Mouse (Mus musculus) layer of hippocampus, adult 6 months (tissue): Measurements from ENCODE around the gene Becn1. TPM values are rescaled to one million over a fixed set of nuclear protein-coding genes. Genes with fewer than 3 reads are reported as not detected.

Experiments
- long read RNA-seq, 2 experiments: library from polyadenylated mRNA; unstranded; transcript quantifications; one replicate each; pipeline ENCODE4 v2.0.0; 2019 to 2020
- polyA plus RNA-seq: library from polyadenylated mRNA; unstranded; fragments of <200 nt; fragmentation: Nextera tagmentation; gene quantifications from 2 replicates; pipeline ENCODE4 v1.2.3, GENCODE M21; 2021

The Becn1 gene
- 197 and 208 TPM in 2 replicates for polyA plus RNA-seq
- long read RNA-seq, experiment 1, full-length matches to known transcripts: 266 of 334 reads
- long read RNA-seq, experiment 1, partial matches to known transcripts: 46 of 334 reads
- long read RNA-seq, experiment 1, other reads (novel, unspliced or antisense): 22 of 334 reads
- long read RNA-seq, experiment 2, full-length matches to known transcripts: 890 of 1,030 reads
- long read RNA-seq, experiment 2, partial matches to known transcripts: 55 of 1,030 reads
- long read RNA-seq, experiment 2, other reads (novel, unspliced or antisense): 85 of 1,030 reads

GRCm38 (mm10) chr11:101302004-101302798 lies at the start of gene Becn1:
TSS of gene Becn1 (minus strand) at chr11:101302286.

GRCm38 (mm10) chr11:101330371-101330924 lies 28.4 kb upstream of the Becn1 start, which contains the start of gene Aoc3:
TSS of gene Aoc3 (plus strand) at chr11:101330605.

GRCm38 (mm10) chr11:101324763-101325162 lies 22.7 kb upstream of the Becn1 start, which contains the start of gene Aoc2:
TSS of gene Aoc2 (plus strand) at chr11:101325063.

GRCm38 (mm10) chr11:101315665-101316500 lies 13.8 kb upstream of the Becn1 start, which contains the start of gene Psme3:
TSS of gene Psme3 (plus strand) at chr11:101316213.

GRCm38 (mm10) chr11:101278223-101279192 lies 23.6 kb downstream of the Becn1 start, which contains the start of the genes Cntd1 and Coa3:
TSS of gene Cntd1 (plus strand) at chr11:101279012.
TSS of gene Coa3 (minus strand) at chr11:101279114.

GRCm38 (mm10) chr11:101259948-101260825 lies 41.9 kb downstream of the Becn1 start, which contains the start of gene Wnk4:
TSS of gene Wnk4 (plus strand) at chr11:101260567.

GRCm38 (mm10) chr11:101253613-101254389 lies 48.3 kb downstream of the Becn1 start, which contains the start of gene Vps25:
TSS of gene Vps25 (plus strand) at chr11:101253707.

GRCm38 (mm10) chr11:101245855-101246701 lies 56.0 kb downstream of the Becn1 start, which contains the start of gene Ramp2:
TSS of gene Ramp2 (plus strand) at chr11:101246028.

Other genes with a start within 250 kb of the Becn1 start
- 9.6 and 12.1 TPM in 2 replicates for gene Naglu, start 232.3 kb downstream of the Becn1 start, polyA plus RNA-seq
- not detected in 2 replicates for gene Hsd17b1, start 223.9 kb downstream of the Becn1 start, polyA plus RNA-seq
- gene Coasy, start 219.7 kb downstream of the Becn1 start, polyA plus RNA-seq: 35.8 and 36.1 TPM in 2 replicates
- gene Mlx, start 215.0 kb downstream of the Becn1 start, polyA plus RNA-seq: 63.4 and 67.0 TPM in 2 replicates
- gene Psmc3ip, start 206.8 kb downstream of the Becn1 start, polyA plus RNA-seq: 5.3 and 6.0 TPM in 2 replicates
- 7.9 and 8.1 TPM in 2 replicates for gene Retreg3, start 182.4 kb downstream of the Becn1 start, polyA plus RNA-seq
- 52.5 and 59.1 TPM in 2 replicates for gene Tubg1, start 182.3 kb downstream of the Becn1 start, polyA plus RNA-seq
- 49.2 and 55.2 TPM in 2 replicates for gene Tubg2, start 146.4 kb downstream of the Becn1 start, polyA plus RNA-seq
- gene Cntnap1, start 131.8 kb downstream of the Becn1 start, polyA plus RNA-seq: 14.1 and 15.8 TPM in 2 replicates
- gene Plekhh3, start 130.9 kb downstream of the Becn1 start, polyA plus RNA-seq: 2.0 and 3.2 TPM in 2 replicates
- gene Ccr10, start 126.8 kb downstream of the Becn1 start, polyA plus RNA-seq: 0.23 and 0.53 TPM in 2 replicates
- gene Ezh1, start 75.8 kb downstream of the Becn1 start, polyA plus RNA-seq: 30.9 and 32.5 TPM in 2 replicates
- 78.1 and 88.2 TPM in 2 replicates for gene Ramp2, start 56.3 kb downstream of the Becn1 start, polyA plus RNA-seq
- 180 and 205 TPM in 2 replicates for gene Vps25, start 48.6 kb downstream of the Becn1 start, polyA plus RNA-seq
- gene Wnk4, start 41.7 kb downstream of the Becn1 start, polyA plus RNA-seq: 1.1 and 1.8 TPM in 2 replicates
- 0.13 and 0.14 TPM in 2 replicates for gene Cntd1, start 23.3 kb downstream of the Becn1 start, polyA plus RNA-seq
- gene Coa3, start 23.2 kb downstream of the Becn1 start, polyA plus RNA-seq: 427 and 478 TPM in 2 replicates
- 16.3 and 17.7 TPM in 2 replicates for gene Psme3, start 13.9 kb upstream of the Becn1 start, polyA plus RNA-seq
- 0.21 and 0.29 TPM in 2 replicates for gene Aoc2, start 22.8 kb upstream of the Becn1 start, polyA plus RNA-seq
- 0.08 and 0.16 TPM in 2 replicates for gene Aoc3, start 28.3 kb upstream of the Becn1 start, polyA plus RNA-seq
- not detected in 2 replicates for gene G6pc, start 65.3 kb upstream of the Becn1 start, polyA plus RNA-seq
- gene Aarsd1, start 115.3 kb upstream of the Becn1 start, polyA plus RNA-seq: 87.9 and 90.1 TPM in 2 replicates
- 7.8 and 8.1 TPM in 2 replicates for gene Gm27029, start 122.5 kb upstream of the Becn1 start, polyA plus RNA-seq
- gene Rundc1, start 122.8 kb upstream of the Becn1 start, polyA plus RNA-seq: 19.2 and 22.5 TPM in 2 replicates
- 2.1 and 3.0 TPM in 2 replicates for gene Ptges3l, start 123.0 kb upstream of the Becn1 start, polyA plus RNA-seq
- 1,000 and 1,005 TPM in 2 replicates for gene Rpl27, start 140.0 kb upstream of the Becn1 start, polyA plus RNA-seq
- gene Ifi35, start 146.1 kb upstream of the Becn1 start, polyA plus RNA-seq: 5.7 and 6.2 TPM in 2 replicates
- gene Rnd2, start 162.7 kb upstream of the Becn1 start, polyA plus RNA-seq: 17.9 and 18.2 TPM in 2 replicates
- 10.1 and 13.2 TPM in 2 replicates for gene Vat1, start 163.9 kb upstream of the Becn1 start, polyA plus RNA-seq
- gene Brca1, start 249.7 kb upstream of the Becn1 start, polyA plus RNA-seq: 0.29 and 0.36 TPM in 2 replicates
- gene Nbr1, start 249.9 kb upstream of the Becn1 start, polyA plus RNA-seq: 38.4 and 43.7 TPM in 2 replicates